Mouse (Mus musculus) kidney, embryonic 14.5 days (tissue): ENCODE results near the gene Gm21987. TPM values are rescaled to one million over a fixed set of nuclear protein-coding genes. Genes with fewer than 3 reads are reported as not detected.

Experiments
- ATAC-seq: fragments of 200-750 bp; cut with Nextera tagmentation; 2 replicates; pipeline ENCODE4 v1.8.0; 2017; ENCODE audit warnings: moderate number of reproducible peaks, mild to moderate bottlenecking, moderate TSS enrichment, moderate library complexity; ENCODE audit not compliant: low FRiP score, low TSS enrichment
- H3K27ac ChIP-seq: fragments of 300-500 bp; sonication (generic); 2 replicates; pipeline ENCODE4 v1.5.1; 2014; ENCODE audit warnings: low read depth, mild to moderate bottlenecking, low read length, moderate library complexity, mixed read lengths
- H3K27me3 ChIP-seq: fragments of 300-500 bp; sonication (generic); 2 replicates; pipeline ENCODE4 v1.6.1; 2014; ENCODE audit warnings: mild to moderate bottlenecking, low read length; ENCODE audit not compliant: control insufficient read depth, insufficient read depth
- H3K36me3 ChIP-seq: fragments of 300-500 bp; sonication (generic); 2 replicates; pipeline ENCODE4 v1.6.1; 2014; ENCODE audit warnings: low read length, mixed read lengths; ENCODE audit not compliant: control insufficient read depth, insufficient read depth
- H3K4me1 ChIP-seq: fragments of 300-500 bp; sonication (generic); 2 replicates; pipeline ENCODE4 v1.6.1; 2014; ENCODE audit warnings: low read length, mixed read lengths; ENCODE audit not compliant: control insufficient read depth, insufficient read depth
- H3K4me2 ChIP-seq: fragments of 300-500 bp; sonication (generic); replicated peaks from 2 replicates; pipeline ENCODE4 v1.6.1; 2014; ENCODE audit warnings: low read depth, mild to moderate bottlenecking, low read length
- H3K4me3 ChIP-seq: fragments of 300-500 bp; sonication (generic); 2 replicates; pipeline ENCODE4 v1.5.1; 2014; ENCODE audit warnings: mild to moderate bottlenecking, low read length
- H3K9ac ChIP-seq: fragments of 300-500 bp; sonication (generic); 2 replicates; pipeline ENCODE4 v1.6.1; 2014; ENCODE audit warnings: low read depth, mild to moderate bottlenecking, low read length, moderate library complexity
- H3K9me3 ChIP-seq: fragments of 300-500 bp; sonication (generic); 2 replicates; pipeline ENCODE4 v1.6.1; 2016; ENCODE audit warnings: low read length; ENCODE audit not compliant: control insufficient read depth
- WGBS: fragments of 180-500 bp; shearing (Covaris S2); extraction: QIAGEN DNeasy Blood & Tissue Kit; methylation state at CpG from one replicate; pipeline ENCODE4 v1.1.7; 2014; 5-methylcytosine and 5-hydroxymethylcytosine counted together
- polyA plus RNA-seq: library from polyadenylated mRNA; unstranded; fragments of >200 nt; fragmentation: Nextera tagmentation; extraction: Ambion mirVana; gene quantifications from 2 replicates; pipeline ENCODE4 v1.2.1, GENCODE M21; 2014

Gm21987 gene
- polyA plus RNA-seq, 1 experiment from 2014 or later = not detected

GRCm38 (mm10) chr16:38352851-38353250 is 6.0 kb downstream of the Gm21987 start:
- Histone ChIP-seq H3K4me3 (no peak overlapping the region), H3K27ac (no peak overlapping the region), H3K27me3 (no peaks in the 10 kb centered on the region), H3K9ac (no peak overlapping the region), H3K36me3 (peaks cover 28% of the 10 kb centered on the region), H3K4me1 (0 out of 2 replicates have a peak, but pooled peaks cover under 1% of the 10 kb centered on the region), H3K9me3 (no peaks in the 10 kb centered on the region), H3K4me2 (no peak overlapping the region)
- ATAC-seq = no peak

DNA sequence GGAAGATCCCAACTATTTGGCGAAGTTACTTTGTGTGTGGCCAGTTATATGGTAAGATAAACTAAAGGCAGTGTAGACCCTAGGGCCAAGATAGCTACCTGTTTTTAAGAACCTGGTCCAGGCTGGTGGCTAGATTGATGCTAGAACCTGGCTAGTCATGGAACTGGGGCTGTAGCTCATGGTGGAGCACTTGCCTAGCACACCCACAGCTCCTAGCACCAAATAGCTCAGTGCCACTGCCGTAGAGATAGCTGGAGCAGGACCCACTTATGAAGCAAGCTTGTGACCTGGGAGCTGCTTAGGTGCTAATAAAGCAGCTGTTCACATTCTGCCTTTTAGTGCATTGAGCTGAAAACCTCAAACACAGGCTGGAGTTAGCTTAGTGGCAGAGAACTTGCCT is 6.8 kb downstream of the Gm21987 start:
- H3K4me3 ChIP-seq = no peak overlapping the region
- no peaks in the 10 kb centered on the region for H3K27me3 ChIP-seq
- no peak overlapping the region for H3K4me2 ChIP-seq
- peaks cover 28% of the 10 kb centered on the region for H3K36me3 ChIP-seq
- no peak overlapping the region for H3K9ac ChIP-seq
- no peak overlapping the region for H3K27ac ChIP-seq
- H3K4me1 ChIP-seq = no peaks in the 10 kb centered on the region
- no peaks in the 10 kb centered on the region for H3K9me3 ChIP-seq
- no peak for ATAC-seq
- 92% methylated on average over 2 of the region's 2 CpGs for WGBS

DNA sequence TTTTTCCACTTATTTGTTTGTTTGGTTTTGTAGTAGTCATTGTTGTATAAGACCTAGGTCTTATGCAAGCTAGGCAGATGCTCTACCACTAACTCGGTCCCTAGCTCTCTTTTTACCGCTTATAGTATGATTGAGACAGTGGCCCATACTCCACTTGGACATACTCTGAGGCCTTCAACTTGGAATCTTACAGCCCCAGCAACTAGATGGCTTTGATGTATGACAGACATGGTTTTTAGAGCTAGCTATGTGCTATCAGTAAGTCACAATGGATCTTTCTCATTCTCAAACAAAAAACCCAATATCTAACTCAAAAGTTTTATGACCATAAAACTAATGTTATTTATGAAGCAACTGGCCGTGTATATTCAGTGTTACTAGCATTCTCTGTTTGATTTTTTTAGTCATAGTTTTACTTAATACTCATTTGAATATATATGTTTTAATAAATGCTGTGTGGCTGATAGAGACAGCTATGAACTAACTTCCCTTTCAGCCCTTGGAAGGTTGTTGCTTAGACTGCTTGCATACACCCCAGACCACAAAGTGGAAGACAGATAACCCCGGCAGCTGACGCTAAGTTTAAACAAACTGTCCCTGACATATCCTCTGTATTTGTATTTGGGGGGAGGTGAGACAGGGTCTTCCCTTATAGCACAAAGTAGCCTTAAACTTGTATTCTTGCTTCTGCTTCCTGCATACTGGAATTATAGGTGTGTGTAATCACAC is 7.5 kb downstream of the Gm21987 start:
- Histone ChIP-seq H3K27me3 (no peaks in the 10 kb centered on the region), H3K9ac (no peak overlapping the region), H3K9me3 (no peaks in the 10 kb centered on the region), H3K4me2 (no peak overlapping the region), H3K27ac (no peak overlapping the region), H3K36me3 (peaks cover 28% of the 10 kb centered on the region), H3K4me3 (no peak overlapping the region), H3K4me1 (no peaks in the 10 kb centered on the region)
- 86% methylated on average over 5 of the region's 5 CpGs for WGBS
- ATAC-seq = no peak

DNA sequence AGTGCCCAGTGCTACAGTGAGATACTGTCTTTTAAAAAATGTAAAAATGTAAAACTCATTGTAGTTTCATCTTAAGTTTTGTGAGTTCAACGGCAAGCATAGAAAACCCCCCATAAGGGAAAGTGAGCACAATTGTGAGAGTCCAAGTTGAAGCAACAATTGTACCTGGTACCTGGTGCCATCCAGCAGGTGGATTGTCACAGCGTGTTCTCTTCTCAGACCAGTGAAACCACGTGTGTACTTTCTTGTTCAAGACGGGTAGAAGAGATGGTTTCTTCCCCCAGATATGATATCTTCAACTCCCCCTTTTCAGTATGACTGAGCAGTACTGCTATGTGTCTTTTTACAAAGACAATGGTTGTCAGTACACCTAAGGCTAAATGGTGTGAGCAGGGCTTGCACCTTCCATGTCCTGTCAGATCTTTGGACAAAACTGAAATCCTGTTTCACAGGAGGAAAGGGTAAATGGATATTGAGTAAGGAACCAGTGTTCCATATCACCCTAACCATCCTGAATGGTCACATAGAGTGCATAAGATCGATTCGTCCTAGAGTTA is 11.5 kb downstream of the Gm21987 start:
- Histone ChIP-seq H3K4me2 (no peak overlapping the region), H3K36me3 (no peaks in the 10 kb centered on the region; the same call in 1 of the 2 replicates), H3K4me3 (no peak overlapping the region), H3K27me3 (no peaks in the 10 kb centered on the region), H3K4me1 (no peaks in the 10 kb centered on the region), H3K9me3 (no peaks in the 10 kb centered on the region), H3K27ac (no peak overlapping the region), H3K9ac (no peak overlapping the region)
- no peak for ATAC-seq
- WGBS = 91% methylated on average over 6 of the region's 6 CpGs

DNA sequence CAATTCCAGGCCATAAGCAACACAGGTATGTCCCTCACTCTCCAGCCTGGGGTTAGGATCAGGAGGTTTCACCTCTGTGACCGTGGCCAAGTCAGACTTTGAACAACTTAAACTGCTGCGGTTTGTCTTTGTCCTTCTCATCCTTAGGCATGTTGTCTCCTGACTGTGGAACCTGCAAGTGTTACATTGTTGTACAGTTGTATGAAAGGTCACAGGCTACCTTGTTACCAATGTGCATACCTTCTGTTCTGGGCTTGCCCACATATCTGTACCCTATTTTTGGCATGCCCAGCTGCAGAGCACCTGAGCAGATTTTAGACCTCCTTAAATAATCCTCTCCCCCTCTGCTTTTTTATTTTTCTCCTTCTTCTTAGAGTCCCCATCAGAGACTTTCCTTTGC is 12.4 kb downstream of the Gm21987 start:
- H3K4me1 ChIP-seq = no peaks in the 10 kb centered on the region
- H3K36me3 ChIP-seq = no peaks in the 10 kb centered on the region; the same call in 1 of the 2 replicates
- 91% methylated on average over 2 of the region's 2 CpGs for WGBS
- no peak for ATAC-seq
- H3K27ac ChIP-seq = no peak overlapping the region
- H3K4me2 ChIP-seq = no peak overlapping the region
- no peaks in the 10 kb centered on the region for H3K27me3 ChIP-seq
- no peak overlapping the region for H3K4me3 ChIP-seq
- no peak overlapping the region for H3K9ac ChIP-seq
- no peaks in the 10 kb centered on the region for H3K9me3 ChIP-seq

DNA sequence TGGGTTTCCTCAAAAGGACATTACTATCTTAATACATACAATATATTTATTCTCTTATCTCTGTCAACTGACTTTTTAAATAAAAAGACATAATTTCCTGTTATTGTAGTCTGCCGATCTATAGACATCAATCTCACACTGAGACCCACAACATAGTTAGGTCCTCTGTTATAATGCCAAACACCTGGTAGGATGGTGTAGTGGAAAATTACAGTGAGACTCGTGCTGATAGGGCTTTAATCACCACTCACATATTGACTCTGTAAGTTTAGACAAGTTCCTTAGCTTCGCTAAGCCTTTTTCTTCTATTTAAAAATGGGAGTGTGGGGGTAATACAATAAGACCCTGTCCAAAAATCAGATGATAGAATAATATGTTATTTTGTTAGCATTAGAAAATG is 13.0 kb downstream of the Gm21987 start:
- WGBS = 80% methylated on average over 3 of the region's 3 CpGs
- no peak overlapping the region for H3K27ac ChIP-seq
- H3K36me3 ChIP-seq = no peaks in the 10 kb centered on the region; the same call in 1 of the 2 replicates
- H3K27me3 ChIP-seq = no peaks in the 10 kb centered on the region
- H3K4me3 ChIP-seq = no peak overlapping the region
- ATAC-seq = no peak
- no peaks in the 10 kb centered on the region for H3K4me1 ChIP-seq
- no peak overlapping the region for H3K9ac ChIP-seq
- no peaks in the 10 kb centered on the region for H3K9me3 ChIP-seq
- no peak overlapping the region for H3K4me2 ChIP-seq

DNA sequence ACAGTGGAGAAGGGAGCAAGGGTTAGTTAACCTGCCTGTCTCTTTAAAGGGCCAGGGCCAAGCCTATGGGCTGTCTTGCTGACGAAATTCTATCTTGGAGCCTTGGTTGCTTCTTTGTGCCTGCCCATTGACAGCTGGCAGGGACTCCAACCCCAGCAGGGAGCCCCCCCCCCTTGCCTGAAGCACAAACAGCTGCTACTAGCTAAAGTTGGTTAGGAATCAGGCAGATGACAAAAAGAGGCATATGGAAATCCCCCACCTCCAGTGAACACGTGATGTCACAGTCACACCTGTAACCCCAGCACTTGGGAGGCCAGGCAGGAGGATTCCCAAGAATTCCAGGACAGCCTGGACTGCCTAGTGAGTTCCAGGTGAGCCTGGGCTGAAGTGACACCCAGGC is 13.5 kb downstream of the Gm21987 start:
- 44% methylated on average over 2 of the region's 2 CpGs for WGBS
- H3K9me3 ChIP-seq = no peaks in the 10 kb centered on the region
- H3K27ac ChIP-seq = no peak overlapping the region
- H3K4me1 ChIP-seq = no peaks in the 10 kb centered on the region
- no peak overlapping the region for H3K9ac ChIP-seq
- no peaks in the 10 kb centered on the region for H3K27me3 ChIP-seq
- H3K4me2 ChIP-seq = no peak overlapping the region
- no peaks in the 10 kb centered on the region; the same call in 1 of the 2 replicates for H3K36me3 ChIP-seq
- no peak for ATAC-seq
- no peak overlapping the region for H3K4me3 ChIP-seq

GRCm38 (mm10) chr16:38361933-38362332 is 15.1 kb downstream of the Gm21987 start, which contains the start of gene Popdc2:
TSS of gene Popdc2 (plus strand) at chr16:38362209.
- Histone ChIP-seq H3K27me3 (no peaks in the 10 kb centered on the region), H3K36me3 (no peaks in the 10 kb centered on the region), H3K9me3 (no peaks in the 10 kb centered on the region), H3K4me1 (no peaks in the 10 kb centered on the region), H3K4me3 (no peak within 1 kb of the TSS; the same call in 1 of the 2 replicates), H3K9ac (no peak within 1 kb of the TSS), H3K27ac (no peak within 1 kb of the TSS), H3K4me2 (no peak within 1 kb of the TSS)
- ATAC-seq = no peak
- 47% methylated on average over 10 of the region's 10 CpGs for WGBS

- ATAC-seq = no peak
- no peaks in the 10 kb centered on the region for H3K36me3 ChIP-seq
- no peaks in the 10 kb centered on the region for H3K4me1 ChIP-seq
- no peak overlapping the region; the same call in 1 of the 2 replicates for H3K4me3 ChIP-seq
- no peak overlapping the region for H3K9ac ChIP-seq
- no peaks in the 10 kb centered on the region for H3K9me3 ChIP-seq
- H3K4me2 ChIP-seq = no peak overlapping the region
- no peaks in the 10 kb centered on the region for H3K27me3 ChIP-seq
- no peak overlapping the region for H3K27ac ChIP-seq
- WGBS = 75% methylated on average over 20 of the region's 20 CpGs
Measured at GRCm38 (mm10) chr16:38362493-38363255, 15.8 kb downstream of the Gm21987 start.
